Mouse (Mus musculus): ENCODE results near the gene Hoxa4. TPM values are rescaled to one million over a fixed set of nuclear protein-coding genes. Genes with fewer than 3 reads are reported as not detected.

Gene Hoxa4
- polyA plus RNA-seq, 1 experiment from 2014 or later: 1.8 TPM

- H3K27me3 ChIP-seq (ENCODE audit: low read depth, poor library complexity, severe bottlenecking): peaks cover 56% of the 10 kb centered on the region
- peak overlapping the region; percentile 92 for H3K27ac ChIP-seq
- no peaks in the 10 kb centered on the region for H3K36me3 ChIP-seq
- peaks cover 76% of the 10 kb centered on the region for H3K4me1 ChIP-seq
- peak overlapping the region; percentile 88 for H3K4me3 ChIP-seq
- no peaks in the 10 kb centered on the region for H3K9me3 ChIP-seq (replicated peaks)
- WGBS: under 1% methylated on average over 12 of the region's 12 CpGs
- no peak for DNase-seq (ENCODE audit: low spot score)
Measured at GRCm38 (mm10) chr6:52159164-52159761, 32.3 kb downstream of the Hoxa4 start.

DNA sequence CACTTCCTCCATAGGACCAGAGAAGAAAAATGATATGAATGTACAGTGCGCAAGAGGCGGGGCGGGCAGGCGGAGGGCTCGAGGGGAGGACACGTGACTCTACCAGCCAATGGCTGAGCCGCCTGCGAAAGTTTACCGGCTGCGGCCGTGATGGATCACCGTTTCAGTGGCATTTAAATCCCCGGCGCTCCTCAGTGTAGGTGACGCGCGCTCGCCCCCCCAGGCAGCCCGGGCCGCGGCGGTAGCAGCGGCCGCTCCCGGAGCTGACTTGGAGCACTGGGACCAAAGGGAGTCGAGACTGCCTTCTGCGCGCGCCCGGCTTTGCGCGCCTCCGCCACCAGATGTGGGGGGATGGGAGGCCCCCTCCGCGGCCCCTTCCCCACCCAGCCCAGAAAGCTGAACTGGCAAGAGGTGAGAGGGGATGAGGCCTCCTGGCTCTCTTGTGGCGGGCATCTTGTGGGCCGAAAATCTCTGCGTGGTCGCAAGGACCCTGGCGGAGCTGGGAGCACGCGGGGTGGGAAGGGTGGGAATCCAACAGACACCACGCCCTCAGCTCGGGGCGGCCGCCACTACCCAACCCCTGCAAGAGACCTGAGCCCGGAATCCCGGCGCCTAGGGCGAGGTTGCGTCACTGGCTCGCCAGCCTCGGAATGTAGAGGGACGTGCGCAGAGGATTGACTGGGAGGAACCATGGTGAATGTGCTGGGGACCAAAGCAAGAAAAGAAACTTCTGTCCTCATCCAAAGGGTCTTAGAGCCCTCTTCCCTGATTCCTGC lies 33.1 kb downstream of the Hoxa4 start, which contains the start of gene Hoxa1:
TSS of gene Hoxa1 (minus strand) at position 42 of the 776 bp plus-strand sequence.
- H3K36me3 ChIP-seq: no peaks in the 10 kb centered on the region
- peak within 1 kb of the TSS; percentile 92 for H3K27ac ChIP-seq
- DNase-seq (ENCODE audit: low spot score): peak; percentile 91
- peaks cover 60% of the 10 kb centered on the region for H3K27me3 ChIP-seq (ENCODE audit: low read depth, poor library complexity, severe bottlenecking)
- no peaks in the 10 kb centered on the region for H3K9me3 ChIP-seq (replicated peaks)
- H3K4me1 ChIP-seq: peaks cover 69% of the 10 kb centered on the region
- H3K4me3 ChIP-seq: peak within 1 kb of the TSS; percentile 88
- WGBS: under 1% methylated on average over 54 of the region's 55 CpGs

DNA sequence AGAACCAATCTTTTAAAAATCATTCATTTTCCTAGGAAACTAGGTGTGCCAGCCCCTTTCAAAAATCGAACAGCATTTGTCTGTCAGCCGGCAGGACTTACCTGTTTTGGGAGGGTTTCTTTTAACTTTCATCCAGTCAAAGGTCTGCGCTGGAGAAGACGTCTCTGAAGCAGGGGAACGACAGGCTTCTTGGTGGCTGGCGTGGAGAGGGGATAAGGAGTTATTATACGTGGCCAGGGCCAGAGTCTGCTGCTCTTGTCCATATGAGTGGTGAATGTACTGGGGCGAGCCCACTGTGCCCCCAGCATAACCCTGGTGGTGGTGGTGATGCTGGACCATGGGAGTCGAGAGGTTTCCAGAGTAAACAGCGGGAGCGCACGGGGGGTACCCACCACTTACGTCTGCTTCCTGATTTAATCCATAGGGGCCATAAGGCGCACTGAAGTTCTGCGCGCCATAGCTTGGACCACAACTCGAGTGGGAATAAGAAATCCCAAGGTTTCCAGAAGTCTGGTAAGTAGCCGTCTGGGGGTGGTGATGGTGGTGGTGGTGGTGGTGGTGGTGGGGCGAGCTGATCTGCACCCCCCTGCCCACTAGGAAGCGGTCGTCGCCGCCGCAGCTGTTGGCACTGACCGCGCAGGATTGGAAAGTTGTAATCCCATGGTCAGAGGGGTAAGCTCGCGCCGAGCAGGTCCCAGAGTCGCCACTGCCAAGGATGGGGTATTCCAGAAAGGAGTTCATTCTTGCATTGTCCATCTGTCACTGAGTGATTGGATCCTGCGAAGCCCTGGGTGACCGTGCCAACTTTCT lies 33.9 kb downstream of the Hoxa4 start:
- Histone ChIP-seq H3K27ac (peak overlapping the region; percentile 92; the same call in 1 of the 2 replicates), H3K9me3 (replicated peaks) (no peaks in the 10 kb centered on the region), H3K36me3 (no peaks in the 10 kb centered on the region), H3K4me1 (peaks cover 69% of the 10 kb centered on the region), H3K4me3 (peak overlapping the region; percentile 88), H3K27me3 (ENCODE audit: low read depth, poor library complexity, severe bottlenecking) (peaks cover 67% of the 10 kb centered on the region)
- WGBS: under 1% methylated on average over 32 of the region's 32 CpGs
- DNase-seq (ENCODE audit: low spot score): peak; percentile 57

DNA sequence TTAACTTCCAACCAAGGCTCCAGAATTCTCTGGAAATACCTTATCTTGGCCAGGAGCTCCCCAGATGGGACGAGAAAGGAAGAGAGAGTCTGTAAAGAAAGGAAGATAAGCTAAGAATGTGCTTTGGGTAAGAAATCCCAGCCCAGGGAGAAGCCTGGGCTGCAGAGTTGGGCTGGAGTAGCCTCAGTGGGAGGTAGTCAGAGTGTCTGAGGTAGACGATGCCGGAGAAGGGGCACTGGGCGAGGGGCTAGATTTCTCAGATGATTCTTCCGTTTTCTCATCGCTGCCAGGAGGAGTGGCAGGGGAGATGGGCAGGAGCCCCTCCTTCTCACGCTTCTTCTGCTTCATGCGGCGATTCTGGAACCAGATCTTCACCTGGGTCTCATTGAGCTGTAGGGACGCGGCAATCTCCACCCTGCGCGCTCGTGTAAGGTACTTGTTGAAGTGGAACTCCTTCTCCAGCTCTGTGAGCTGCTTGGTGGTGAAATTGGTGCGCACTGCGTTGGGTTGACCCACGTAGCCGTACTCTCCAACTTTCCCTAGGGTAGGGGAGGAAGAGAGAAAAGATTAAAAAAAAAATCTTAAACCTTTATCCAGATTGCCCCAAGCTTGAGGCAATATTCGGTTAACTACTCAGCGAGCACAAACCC lies 34.9 kb downstream of the Hoxa4 start:
- Histone ChIP-seq H3K27me3 (ENCODE audit: low read depth, poor library complexity, severe bottlenecking) (peaks cover 77% of the 10 kb centered on the region), H3K36me3 (no peaks in the 10 kb centered on the region), H3K27ac (no peak overlapping the region), H3K4me3 (peak overlapping the region; percentile 88), H3K9me3 (replicated peaks) (no peaks in the 10 kb centered on the region), H3K4me1 (peaks cover 68% of the 10 kb centered on the region)
- peak; percentile 49 for DNase-seq (ENCODE audit: low spot score)
- 1% methylated on average over 20 of the region's 20 CpGs for WGBS

GRCm38 (mm10) chr6:52155471-52155870 lies 36.1 kb downstream of the Hoxa4 start:
- Histone ChIP-seq H3K4me3 (no peak overlapping the region), H3K27ac (no peak overlapping the region), H3K36me3 (no peaks in the 10 kb centered on the region), H3K9me3 (replicated peaks) (no peaks in the 10 kb centered on the region), H3K4me1 (peaks cover 67% of the 10 kb centered on the region), H3K27me3 (ENCODE audit: low read depth, poor library complexity, severe bottlenecking) (peaks cover 88% of the 10 kb centered on the region)
- 45% methylated on average over 3 of the region's 3 CpGs for WGBS
- no peak for DNase-seq (ENCODE audit: low spot score)

GRCm38 (mm10) chr6:52154044-52154443 lies 37.5 kb downstream of the Hoxa4 start:
- no peak for DNase-seq (ENCODE audit: low spot score)
- Histone ChIP-seq H3K9me3 (replicated peaks) (no peaks in the 10 kb centered on the region), H3K27me3 (ENCODE audit: low read depth, poor library complexity, severe bottlenecking) (peaks cover 91% of the 10 kb centered on the region), H3K4me3 (no peak overlapping the region), H3K4me1 (peaks cover 59% of the 10 kb centered on the region), H3K36me3 (no peaks in the 10 kb centered on the region), H3K27ac (no peak overlapping the region)
- WGBS: 6% methylated on average over 5 of the region's 5 CpGs

DNA sequence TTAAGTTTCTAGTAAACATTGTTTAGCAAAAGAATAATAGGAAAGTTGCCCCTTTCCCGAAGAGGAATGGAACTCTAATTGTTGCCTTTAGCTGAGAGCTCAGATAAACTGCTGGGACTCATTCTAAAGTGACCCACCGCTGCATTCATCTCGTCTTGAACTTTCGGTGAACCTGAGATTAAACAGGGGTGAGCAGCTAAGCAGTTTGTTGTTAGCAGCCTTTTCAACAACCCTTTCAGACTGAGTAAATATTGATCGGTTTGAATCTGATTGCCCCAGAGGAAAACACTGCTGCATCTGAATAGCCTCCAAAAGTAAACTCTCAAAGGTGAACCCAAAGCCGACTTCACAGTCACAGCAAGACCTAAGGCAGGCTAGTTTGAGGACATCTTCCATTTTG lies 38.3 kb downstream of the Hoxa4 start:
- H3K9me3 ChIP-seq (replicated peaks): no peaks in the 10 kb centered on the region
- no peak overlapping the region for H3K27ac ChIP-seq
- H3K4me3 ChIP-seq: no peak overlapping the region
- H3K27me3 ChIP-seq (ENCODE audit: low read depth, poor library complexity, severe bottlenecking): peaks cover 89% of the 10 kb centered on the region
- H3K4me1 ChIP-seq: peaks cover 52% of the 10 kb centered on the region
- WGBS: 2% methylated on average over 6 of the region's 6 CpGs
- no peak for DNase-seq (ENCODE audit: low spot score)
- no peaks in the 10 kb centered on the region for H3K36me3 ChIP-seq

DNA sequence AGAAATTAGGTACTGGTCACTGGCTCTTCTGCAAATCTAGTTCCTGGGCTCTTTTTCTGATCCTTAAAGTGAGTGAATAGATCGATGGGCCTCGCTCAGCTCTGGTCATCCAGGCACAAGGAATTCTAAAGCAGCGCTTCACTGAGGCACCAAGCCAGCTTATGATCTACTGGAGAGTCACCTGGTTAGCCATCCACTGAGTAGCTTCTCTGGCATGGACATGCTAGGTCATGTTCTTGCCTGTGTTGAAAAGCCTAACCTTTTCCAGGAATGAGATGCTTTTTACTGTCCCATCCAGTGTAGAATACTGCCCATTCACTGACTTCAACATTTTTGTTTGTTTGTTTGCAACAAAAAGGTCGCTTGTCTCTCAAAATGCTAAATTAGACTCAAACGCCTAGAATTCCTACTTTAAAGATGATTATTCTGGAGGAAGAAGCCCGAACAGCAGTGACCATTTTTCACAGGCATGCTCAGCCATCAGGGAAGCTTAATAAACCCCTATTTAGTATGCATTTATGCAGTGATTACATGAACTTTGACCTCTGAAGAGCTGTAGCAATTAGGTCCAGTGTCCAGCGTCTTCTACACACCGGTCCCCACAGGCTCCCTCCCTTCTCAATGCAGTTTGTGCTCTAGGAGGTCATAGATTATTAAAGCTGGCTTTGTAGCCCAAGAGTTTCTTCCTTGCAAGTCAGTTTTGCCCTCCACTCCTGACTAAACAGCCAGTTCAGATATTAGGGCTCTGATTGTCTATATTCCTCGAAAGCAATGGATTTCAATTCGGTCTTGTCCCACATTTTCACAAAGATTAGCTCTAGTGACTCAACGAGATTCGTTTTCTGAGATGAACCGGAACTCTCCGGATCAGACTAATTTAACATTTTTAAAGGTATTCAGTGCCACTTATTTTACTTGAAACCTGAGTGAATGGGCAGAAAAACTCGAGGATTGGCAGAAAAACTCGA lies 39.0 kb downstream of the Hoxa4 start:
- Histone ChIP-seq H3K27ac (no peak overlapping the region), H3K36me3 (no peaks in the 10 kb centered on the region), H3K4me3 (no peak overlapping the region), H3K27me3 (ENCODE audit: low read depth, poor library complexity, severe bottlenecking) (peaks cover 83% of the 10 kb centered on the region), H3K9me3 (replicated peaks) (no peaks in the 10 kb centered on the region), H3K4me1 (peaks cover 46% of the 10 kb centered on the region)
- WGBS: 7% methylated on average over 16 of the region's 16 CpGs
- no peak for DNase-seq (ENCODE audit: low spot score)

DNA sequence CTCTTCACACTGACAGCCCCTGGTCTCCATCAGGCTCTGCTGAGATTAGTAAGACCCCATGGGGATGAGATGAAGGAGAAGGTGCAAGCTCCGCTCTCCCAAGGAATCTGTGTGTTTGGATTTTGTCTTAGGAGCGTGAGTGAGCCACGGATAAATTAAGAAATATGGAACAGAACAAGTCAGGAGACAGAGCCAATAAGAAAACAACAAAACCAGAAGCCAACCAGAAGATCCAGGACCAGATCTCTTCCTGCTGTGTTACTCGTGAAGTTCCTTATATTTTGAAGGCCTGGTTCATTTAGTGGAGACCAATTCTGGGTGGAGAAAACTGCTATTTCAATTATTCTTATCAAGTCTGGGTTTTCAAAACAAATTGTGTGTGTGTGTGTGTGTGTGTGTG lies 40.0 kb downstream of the Hoxa4 start:
- no peaks in the 10 kb centered on the region for H3K9me3 ChIP-seq (replicated peaks)
- no peak overlapping the region for H3K4me3 ChIP-seq
- no peak overlapping the region for H3K27ac ChIP-seq
- H3K36me3 ChIP-seq: no peaks in the 10 kb centered on the region
- no peak for DNase-seq (ENCODE audit: low spot score)
- peaks cover 36% of the 10 kb centered on the region for H3K4me1 ChIP-seq
- WGBS: 18% methylated on average over 4 of the region's 4 CpGs
- H3K27me3 ChIP-seq (ENCODE audit: low read depth, poor library complexity, severe bottlenecking): peaks cover 81% of the 10 kb centered on the region

- peak overlapping the region; percentile 26; the same call in 1 of the 2 replicates for H3K4me3 ChIP-seq
- no peaks in the 10 kb centered on the region for H3K36me3 ChIP-seq
- H3K4me1 ChIP-seq: peaks cover 33% of the 10 kb centered on the region
- DNase-seq (ENCODE audit: low spot score): peak; percentile 64
- WGBS: 3% methylated on average over 16 of the region's 16 CpGs
- peaks cover 73% of the 10 kb centered on the region for H3K27me3 ChIP-seq (ENCODE audit: low read depth, poor library complexity, severe bottlenecking)
- no peak overlapping the region for H3K27ac ChIP-seq
- H3K9me3 ChIP-seq (replicated peaks): no peaks in the 10 kb centered on the region
Measured at GRCm38 (mm10) chr6:52150401-52150966, 41.1 kb downstream of the Hoxa4 start.

All from limb, embryonic 10.5 days (tissue).